Mouse (Mus musculus) kidney, embryonic 15.5 days (tissue): ENCODE data around the gene Usp42. TPM values are rescaled to one million over a fixed set of nuclear protein-coding genes. Genes with fewer than 3 reads are reported as not detected.

Source experiments
- ATAC-seq: fragments of 200-750 bp; cut with Nextera tagmentation; replicated peaks from 2 replicates; pipeline ENCODE4 v1.8.0; 2017; ENCODE audit warnings: moderate TSS enrichment; ENCODE audit not compliant: low FRiP score
- H3K27ac ChIP-seq: fragments of 300-500 bp; sonication (generic); 2 replicates; pipeline ENCODE4 v1.5.1; 2015; ENCODE audit warnings: mild to moderate bottlenecking, inconsistent platforms
- H3K27me3 ChIP-seq: fragments of 300-500 bp; sonication (generic); 2 replicates; pipeline ENCODE4 v1.6.1; 2015; ENCODE audit warnings: inconsistent platforms
- H3K36me3 ChIP-seq: fragments of 300-500 bp; sonication (generic); 2 replicates; pipeline ENCODE4 v1.6.1; 2015; ENCODE audit warnings: inconsistent platforms
- H3K4me1 ChIP-seq: fragments of 300-500 bp; sonication (generic); 2 replicates; pipeline ENCODE4 v1.6.1; 2015; ENCODE audit warnings: inconsistent platforms
- H3K4me2 ChIP-seq: fragments of 300-500 bp; sonication (generic); 2 replicates; pipeline ENCODE4 v1.6.1; 2015; ENCODE audit warnings: moderate library complexity, mild to moderate bottlenecking, inconsistent platforms
- H3K4me3 ChIP-seq: fragments of 300-500 bp; sonication (generic); replicated peaks from 2 replicates; pipeline ENCODE4 v1.5.1; 2015; ENCODE audit warnings: mild to moderate bottlenecking, inconsistent platforms
- H3K9ac ChIP-seq: fragments of 300-500 bp; sonication (generic); 2 replicates; pipeline ENCODE4 v1.6.1; 2015; ENCODE audit warnings: mild to moderate bottlenecking, inconsistent platforms
- H3K9me3 ChIP-seq: fragments of 300-500 bp; sonication (generic); replicated peaks from 2 replicates; pipeline ENCODE4 v1.6.1; 2016; ENCODE audit warnings: inconsistent platforms
- WGBS: fragments of 180-500 bp; shearing (Covaris S2); methylation state at CpG from one replicate; pipeline ENCODE4 v1.1.7; 2015; ENCODE audit warnings: mixed read lengths; 5-methylcytosine and 5-hydroxymethylcytosine counted together
- polyA plus RNA-seq: library from polyadenylated mRNA; unstranded; fragments of >200 nt; fragmentation: Nextera tagmentation; extraction: Ambion mirVana; gene quantifications from 2 replicates; pipeline ENCODE4 v1.2.1, GENCODE M21; 2015

Usp42 gene
- polyA plus RNA-seq, 1 experiment from 2014 or later = 17.9 TPM

DNA sequence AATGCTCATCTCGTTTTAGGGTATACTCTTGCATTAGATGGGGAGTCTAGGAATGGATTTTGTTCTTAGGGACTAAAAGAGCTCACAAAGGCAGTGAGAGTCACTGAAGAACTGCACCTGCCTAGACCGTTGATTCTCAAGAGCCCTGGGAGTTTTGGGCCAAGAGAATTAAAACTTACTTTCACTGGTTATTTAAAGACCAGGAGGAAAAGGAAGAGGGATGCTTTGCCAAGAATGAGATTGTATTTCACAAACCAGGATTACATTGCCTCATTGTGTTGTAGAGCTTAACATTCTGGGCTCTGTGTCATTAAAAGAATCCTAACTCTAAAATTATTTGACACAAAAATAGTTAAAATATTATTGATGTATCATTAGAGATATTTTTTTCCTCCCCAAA is 66.5 kb downstream of the Usp42 start:
- H3K36me3 ChIP-seq = no peaks in the 10 kb centered on the region
- WGBS = 79% methylated on average over 2 of the region's 2 CpGs
- H3K9ac ChIP-seq = no peak overlapping the region
- no peak overlapping the region for H3K4me2 ChIP-seq
- H3K4me3 ChIP-seq = no peak overlapping the region
- no peaks in the 10 kb centered on the region for H3K27me3 ChIP-seq
- no peak overlapping the region for H3K27ac ChIP-seq
- no peaks in the 10 kb centered on the region for H3K9me3 ChIP-seq
- no peak for ATAC-seq
- peaks cover 44% of the 10 kb centered on the region for H3K4me1 ChIP-seq

DNA sequence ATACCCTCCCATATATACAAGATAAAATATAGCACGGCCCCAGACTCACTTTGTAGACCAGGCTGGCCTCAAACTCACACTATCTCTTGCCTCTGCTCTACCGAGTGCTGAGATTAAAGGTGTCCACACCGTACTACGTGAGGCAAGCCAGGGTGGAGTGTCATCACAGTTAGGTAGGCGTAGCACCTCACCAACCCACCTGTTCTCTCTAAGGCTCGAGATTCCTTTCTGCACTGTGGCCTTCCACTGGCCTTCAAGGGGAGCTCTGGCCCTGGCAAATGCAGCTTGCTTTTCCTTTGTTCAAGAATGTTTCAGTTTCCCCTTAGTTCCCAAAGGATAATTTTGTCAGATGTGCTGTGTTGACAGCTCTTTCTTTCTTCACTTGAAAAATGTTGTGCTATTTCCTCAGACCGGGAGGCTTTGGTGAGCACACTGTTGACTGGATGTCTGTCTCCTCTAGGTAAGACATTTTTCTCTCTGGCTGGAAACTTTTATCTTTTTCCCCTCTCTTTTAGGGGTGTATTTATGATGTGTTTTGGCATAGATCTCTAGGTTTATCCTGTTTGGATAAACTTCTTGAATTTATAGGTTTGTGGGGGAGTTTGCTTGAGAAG is 68.9 kb downstream of the Usp42 start:
- H3K4me2 ChIP-seq = no peak overlapping the region
- whole genome bisulfite sequencing = 56% methylated on average over 7 of the region's 7 CpGs
- H3K27ac ChIP-seq = peak overlapping the region; percentile 83
- H3K4me1 ChIP-seq = peaks cover 49% of the 10 kb centered on the region
- no peak overlapping the region for H3K4me3 ChIP-seq
- no peak overlapping the region for H3K9ac ChIP-seq
- no peaks in the 10 kb centered on the region for H3K9me3 ChIP-seq
- peak; percentile 30; the same call in 1 of the 2 replicates for ATAC-seq
- H3K27me3 ChIP-seq = no peaks in the 10 kb centered on the region
- no peaks in the 10 kb centered on the region for H3K36me3 ChIP-seq

Other genes starting within 250 kb of the Usp42 start
- 459 and 494 TPM in 2 replicates for gene Rac1, start 204.2 kb downstream of the Usp42 start, polyA plus RNA-seq
- gene Cyth3, start 109.8 kb downstream of the Usp42 start, polyA plus RNA-seq = 66.0 and 71.5 TPM in 2 replicates
- gene Eif2ak1, start 85.5 kb upstream of the Usp42 start, polyA plus RNA-seq = 41.1 and 43.3 TPM in 2 replicates
- 0.36 and 0.58 TPM in 2 replicates for gene Ankrd61, start 165.4 kb upstream of the Usp42 start, polyA plus RNA-seq
- 113 TPM in 2 replicates for gene Aimp2, start 177.6 kb upstream of the Usp42 start, polyA plus RNA-seq
- gene Pms2, start 177.7 kb upstream of the Usp42 start, polyA plus RNA-seq = 31.9 and 32.9 TPM in 2 replicates
- 0.59 and 0.83 TPM in 2 replicates for gene Gm42421, start 195.9 kb upstream of the Usp42 start, polyA plus RNA-seq
- 0.81 TPM in 2 replicates for gene Rsph10b, start 200.8 kb upstream of the Usp42 start, polyA plus RNA-seq